Mouse (Mus musculus): Measurements from ENCODE around the gene Ptpn20. TPM values are rescaled to one million over a fixed set of nuclear protein-coding genes. Genes with fewer than 3 reads are reported as not detected.

The Ptpn20 gene
- polyA plus RNA-seq (2015; fragmentation: Nextera tagmentation; extraction: Ambion mirVana) = 0.04 and 0.09 TPM in 2 replicates

- H3K4me3 ChIP-seq (replicated peaks) = no peak within 1 kb of the TSS
- H3K9ac ChIP-seq = no peak within 1 kb of the TSS
- no peak within 1 kb of the TSS for H3K27ac ChIP-seq
- ATAC-seq (ENCODE audit: insufficient read depth, low FRiP score, low read depth) = no peak
- no peaks in the 10 kb centered on the region for H3K9me3 ChIP-seq
- H3K4me2 ChIP-seq = no peak within 1 kb of the TSS
- 63% methylated on average over 14 of the region's 14 CpGs for WGBS
- H3K27me3 ChIP-seq (replicated peaks) = no peaks in the 10 kb centered on the region
- no peaks in the 10 kb centered on the region for H3K4me1 ChIP-seq
- H3K36me3 ChIP-seq = no peaks in the 10 kb centered on the region
Observed at GRCm38 (mm10) chr14:33588951-33589350, at the start of gene Ptpn20. Ptpn20 (plus strand) TSS chr14:33589207.

- H3K4me2 ChIP-seq = no peak overlapping the region
- no peak for ATAC-seq (ENCODE audit: insufficient read depth, low FRiP score, low read depth)
Observed at GRCm38 (mm10) chr14:33539559-33540167, 49.3 kb upstream of the Ptpn20 start.

GRCm38 (mm10) chr14:33545565-33546143 lies 43.4 kb upstream of the Ptpn20 start:
- Histone ChIP-seq H3K4me2 (no peak overlapping the region), H3K27ac (no peak overlapping the region), H3K36me3 (no peaks in the 10 kb centered on the region), H3K4me1 (no peaks in the 10 kb centered on the region), H3K9me3 (no peaks in the 10 kb centered on the region), H3K27me3 (replicated peaks) (no peaks in the 10 kb centered on the region), H3K4me3 (replicated peaks) (no peak overlapping the region), H3K9ac (no peak overlapping the region)
- no peak for ATAC-seq (ENCODE audit: insufficient read depth, low FRiP score, low read depth)
- 77% methylated on average over 8 of the region's 8 CpGs for WGBS

More at GRCm38 (mm10) chr14:33539559-33540167, 49.3 kb upstream of the Ptpn20 start:
- Histone ChIP-seq H3K9ac (no peak overlapping the region), H3K27ac (no peak overlapping the region), H3K27me3 (replicated peaks) (no peaks in the 10 kb centered on the region), H3K4me1 (no peaks in the 10 kb centered on the region), H3K9me3 (no peaks in the 10 kb centered on the region), H3K36me3 (no peaks in the 10 kb centered on the region), H3K4me3 (replicated peaks) (no peak overlapping the region)
- WGBS = 81% methylated on average over 7 of the region's 7 CpGs

GRCm38 (mm10) chr14:33548650-33549049 lies 40.4 kb upstream of the Ptpn20 start:
- no peaks in the 10 kb centered on the region for H3K36me3 ChIP-seq
- H3K27ac ChIP-seq = no peak overlapping the region
- H3K4me2 ChIP-seq = no peak overlapping the region
- H3K27me3 ChIP-seq (replicated peaks) = no peaks in the 10 kb centered on the region
- H3K9ac ChIP-seq = no peak overlapping the region
- WGBS = 55% methylated on average over 3 of the region's 3 CpGs
- no peak for ATAC-seq (ENCODE audit: insufficient read depth, low FRiP score, low read depth)
- no peaks in the 10 kb centered on the region for H3K9me3 ChIP-seq
- no peaks in the 10 kb centered on the region for H3K4me1 ChIP-seq
- H3K4me3 ChIP-seq (replicated peaks) = no peak overlapping the region

GRCm38 (mm10) chr14:33549856-33550255 lies 39.2 kb upstream of the Ptpn20 start:
- Histone ChIP-seq H3K36me3 (no peaks in the 10 kb centered on the region), H3K9me3 (no peaks in the 10 kb centered on the region), H3K27ac (no peak overlapping the region), H3K4me3 (replicated peaks) (no peak overlapping the region), H3K4me1 (no peaks in the 10 kb centered on the region), H3K9ac (no peak overlapping the region), H3K27me3 (replicated peaks) (no peaks in the 10 kb centered on the region), H3K4me2 (no peak overlapping the region)
- WGBS = 64% methylated on average over 6 of the region's 6 CpGs
- no peak for ATAC-seq (ENCODE audit: insufficient read depth, low FRiP score, low read depth)

GRCm38 (mm10) chr14:33570737-33571136 lies 18.3 kb upstream of the Ptpn20 start:
- no peak for ATAC-seq (ENCODE audit: insufficient read depth, low FRiP score, low read depth)

GRCm38 (mm10) chr14:33573643-33574042 lies 15.4 kb upstream of the Ptpn20 start:
- Histone ChIP-seq H3K4me2 (no peak overlapping the region), H3K36me3 (no peaks in the 10 kb centered on the region), H3K4me3 (replicated peaks) (no peak overlapping the region), H3K9me3 (no peaks in the 10 kb centered on the region), H3K9ac (no peak overlapping the region), H3K27me3 (replicated peaks) (no peaks in the 10 kb centered on the region), H3K27ac (no peak overlapping the region), H3K4me1 (no peaks in the 10 kb centered on the region)
- WGBS = 68% methylated on average over 3 of the region's 3 CpGs
- ATAC-seq (ENCODE audit: insufficient read depth, low FRiP score, low read depth) = no peak

More at GRCm38 (mm10) chr14:33570737-33571136, 18.3 kb upstream of the Ptpn20 start:
- H3K9me3 ChIP-seq = no peaks in the 10 kb centered on the region
- H3K4me1 ChIP-seq = no peaks in the 10 kb centered on the region
- no peak overlapping the region for H3K4me2 ChIP-seq
- H3K9ac ChIP-seq = no peak overlapping the region
- H3K36me3 ChIP-seq = no peaks in the 10 kb centered on the region
- H3K27me3 ChIP-seq (replicated peaks) = no peaks in the 10 kb centered on the region
- H3K27ac ChIP-seq = no peak overlapping the region
- no peak overlapping the region for H3K4me3 ChIP-seq (replicated peaks)
- WGBS = 40% methylated on average over 6 of the region's 6 CpGs

GRCm38 (mm10) chr14:33579771-33580484 lies 9.1 kb upstream of the Ptpn20 start:
- Histone ChIP-seq H3K27me3 (replicated peaks) (no peaks in the 10 kb centered on the region), H3K4me2 (no peak overlapping the region), H3K4me1 (no peaks in the 10 kb centered on the region), H3K4me3 (replicated peaks) (no peak overlapping the region), H3K27ac (no peak overlapping the region), H3K36me3 (no peaks in the 10 kb centered on the region), H3K9me3 (no peaks in the 10 kb centered on the region), H3K9ac (no peak overlapping the region)
- WGBS = 59% methylated on average over 7 of the region's 7 CpGs
- no peak for ATAC-seq (ENCODE audit: insufficient read depth, low FRiP score, low read depth)

- Histone ChIP-seq H3K27me3 (replicated peaks) (no peaks in the 10 kb centered on the region), H3K4me2 (no peak overlapping the region), H3K9ac (no peak overlapping the region), H3K4me1 (no peaks in the 10 kb centered on the region), H3K36me3 (no peaks in the 10 kb centered on the region), H3K27ac (no peak overlapping the region), H3K9me3 (no peaks in the 10 kb centered on the region), H3K4me3 (replicated peaks) (no peak overlapping the region)
- ATAC-seq (ENCODE audit: insufficient read depth, low FRiP score, low read depth) = no peak
- 78% methylated on average over 9 of the region's 9 CpGs for WGBS
Observed at GRCm38 (mm10) chr14:33598376-33599130, 9.5 kb downstream of the Ptpn20 start.

GRCm38 (mm10) chr14:33607431-33607830 lies 18.4 kb downstream of the Ptpn20 start:
- no peak for ATAC-seq (ENCODE audit: insufficient read depth, low FRiP score, low read depth)
- Histone ChIP-seq H3K36me3 (no peaks in the 10 kb centered on the region), H3K4me2 (no peak overlapping the region), H3K27me3 (replicated peaks) (no peaks in the 10 kb centered on the region), H3K4me1 (no peaks in the 10 kb centered on the region), H3K9ac (no peak overlapping the region), H3K27ac (no peak overlapping the region), H3K4me3 (replicated peaks) (no peak overlapping the region), H3K9me3 (no peaks in the 10 kb centered on the region)
- 82% methylated on average over 10 of the region's 10 CpGs for WGBS

- H3K4me2 ChIP-seq = no peak overlapping the region
- no peak overlapping the region for H3K9ac ChIP-seq
- no peaks in the 10 kb centered on the region for H3K27me3 ChIP-seq (replicated peaks)
- ATAC-seq (ENCODE audit: insufficient read depth, low FRiP score, low read depth) = no peak
- H3K4me3 ChIP-seq (replicated peaks) = no peak overlapping the region
- no peaks in the 10 kb centered on the region for H3K36me3 ChIP-seq
- 67% methylated on average over 3 of the region's 3 CpGs for WGBS
- no peaks in the 10 kb centered on the region for H3K4me1 ChIP-seq
- H3K9me3 ChIP-seq = no peaks in the 10 kb centered on the region
- no peak overlapping the region for H3K27ac ChIP-seq
Observed at GRCm38 (mm10) chr14:33625036-33625435, 36.0 kb downstream of the Ptpn20 start.
